Mouse (Mus musculus) stomach, postnatal 0 days (tissue): ENCODE measurements around the gene Mucl3.

Experiments used
- CTCF ChIP-seq: IDR thresholded peaks from 2 replicates; pipeline ENCODE4 v1.5.1; 2016; ENCODE audit warnings: antibody characterized with exemption, low read depth, mild to moderate bottlenecking, moderate library complexity
- EP300 ChIP-seq: optimal IDR thresholded peaks from 2 replicates; pipeline ENCODE3; 2016; ENCODE audit warnings: antibody characterized with exemption

DNA sequence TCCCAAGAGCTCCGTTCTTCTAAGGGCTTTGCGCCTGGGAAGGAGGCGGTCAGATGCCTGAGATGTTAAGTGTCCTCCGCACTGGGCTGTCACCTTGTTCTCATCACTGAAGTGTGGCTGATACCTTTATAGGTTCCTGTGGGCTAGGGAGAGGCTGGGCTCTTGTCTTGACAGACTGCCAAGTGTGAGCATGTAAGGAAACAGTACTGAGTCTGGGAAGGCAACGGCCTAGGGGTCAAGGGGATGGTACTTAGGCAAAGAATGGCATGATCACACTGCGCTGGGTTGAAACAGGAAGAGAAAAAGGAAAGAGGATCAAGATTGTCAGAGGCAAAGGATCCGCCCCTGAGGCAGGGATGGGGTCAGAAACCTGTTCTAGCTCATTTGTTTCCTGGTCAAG, 17.0 kb downstream of the Mucl3 start, which contains the start of gene Gm9573:
- no peak for TF ChIP-seq CTCF
- no peak for TF ChIP-seq EP300
